Mouse (Mus musculus) T-cell, adult 2 months (primary cell): ENCODE data around the gene St6gal1.

ENCODE experiments used
- DNase-seq: peaks from one replicate; pipeline ENCODE4 v3.0.0; 2022; ENCODE audit warnings: low spot score

The St6gal1 gene

DNA sequence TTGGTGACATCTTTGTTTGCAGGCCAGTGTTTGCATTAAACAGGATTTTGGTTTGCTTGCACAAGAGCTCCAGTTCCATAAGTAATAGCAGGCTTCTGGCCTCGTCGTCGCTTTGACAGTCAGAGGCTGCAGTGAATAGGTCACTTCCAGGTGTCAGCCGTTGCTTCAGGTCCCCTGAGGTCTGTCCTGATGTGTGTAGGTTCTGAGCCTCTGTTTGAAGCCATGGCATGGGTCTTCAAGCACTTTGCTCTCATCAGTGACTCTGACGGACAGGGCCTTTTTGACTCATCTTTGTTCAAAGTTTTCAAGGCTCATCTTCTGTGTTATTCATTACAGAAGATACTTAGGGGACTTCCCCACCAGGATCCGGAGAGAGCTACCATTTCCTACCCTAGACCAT is 49.5 kb downstream of the St6gal1 start:
- DNase-seq: no peak

- peak; percentile 62 for DNase-seq
These were observed 50.2 kb downstream of the St6gal1 start for GRCm38 (mm10) chr16:23274606-23275310.

GRCm38 (mm10) chr16:23275661-23276060 is 51.1 kb downstream of the St6gal1 start:
- DNase-seq: no peak

- peak; percentile 64 for DNase-seq
These were observed 55.6 kb downstream of the St6gal1 start for GRCm38 (mm10) chr16:23279879-23280741.

DNA sequence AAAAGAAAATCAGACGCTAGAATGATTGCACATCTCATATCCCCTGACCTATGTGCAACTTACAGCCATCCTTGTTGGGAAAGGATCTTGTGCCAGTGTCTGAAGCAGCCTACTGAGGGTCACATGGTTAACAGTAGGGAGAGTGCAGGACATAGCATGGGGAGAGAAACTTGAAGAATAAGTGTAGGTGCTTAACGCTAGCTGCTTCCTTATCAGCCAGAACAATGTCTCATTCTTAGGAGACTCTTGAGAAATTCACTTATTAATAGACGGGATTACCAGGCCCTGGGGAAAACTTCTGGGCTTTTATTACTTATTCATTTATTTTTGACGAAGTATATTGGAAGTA is 56.2 kb downstream of the St6gal1 start:
- no peak for DNase-seq

DNA sequence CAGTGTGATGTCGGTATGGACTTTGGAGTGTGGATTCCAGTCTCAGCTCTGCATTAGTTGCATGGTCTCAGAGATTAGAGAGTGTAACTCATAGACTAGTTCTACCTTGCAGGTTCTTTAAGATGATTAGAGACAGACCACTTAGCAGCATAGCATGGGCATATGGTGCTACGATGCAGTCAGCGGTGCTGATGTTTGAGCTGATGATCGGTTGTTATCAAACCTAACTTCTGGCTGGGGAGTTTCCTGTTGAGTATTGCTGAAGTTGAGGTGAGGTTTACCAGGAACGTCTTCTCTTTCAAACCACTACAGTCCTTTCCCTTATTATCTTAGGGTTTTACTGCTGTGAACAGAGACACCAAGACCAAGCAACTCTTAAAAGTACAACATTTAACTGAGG is 57.7 kb downstream of the St6gal1 start:
- DNase-seq: peak; percentile 34

GRCm38 (mm10) chr16:23282941-23283340 is 58.4 kb downstream of the St6gal1 start:
- DNase-seq: peak; percentile 28

GRCm38 (mm10) chr16:23283677-23284076 is 59.1 kb downstream of the St6gal1 start:
- DNase-seq: no peak

GRCm38 (mm10) chr16:23284470-23285394 is 60.2 kb downstream of the St6gal1 start:
- no peak for DNase-seq

- DNase-seq: peak; percentile 72
These were observed 62.0 kb downstream of the St6gal1 start for GRCm38 (mm10) chr16:23286380-23287097.

DNA sequence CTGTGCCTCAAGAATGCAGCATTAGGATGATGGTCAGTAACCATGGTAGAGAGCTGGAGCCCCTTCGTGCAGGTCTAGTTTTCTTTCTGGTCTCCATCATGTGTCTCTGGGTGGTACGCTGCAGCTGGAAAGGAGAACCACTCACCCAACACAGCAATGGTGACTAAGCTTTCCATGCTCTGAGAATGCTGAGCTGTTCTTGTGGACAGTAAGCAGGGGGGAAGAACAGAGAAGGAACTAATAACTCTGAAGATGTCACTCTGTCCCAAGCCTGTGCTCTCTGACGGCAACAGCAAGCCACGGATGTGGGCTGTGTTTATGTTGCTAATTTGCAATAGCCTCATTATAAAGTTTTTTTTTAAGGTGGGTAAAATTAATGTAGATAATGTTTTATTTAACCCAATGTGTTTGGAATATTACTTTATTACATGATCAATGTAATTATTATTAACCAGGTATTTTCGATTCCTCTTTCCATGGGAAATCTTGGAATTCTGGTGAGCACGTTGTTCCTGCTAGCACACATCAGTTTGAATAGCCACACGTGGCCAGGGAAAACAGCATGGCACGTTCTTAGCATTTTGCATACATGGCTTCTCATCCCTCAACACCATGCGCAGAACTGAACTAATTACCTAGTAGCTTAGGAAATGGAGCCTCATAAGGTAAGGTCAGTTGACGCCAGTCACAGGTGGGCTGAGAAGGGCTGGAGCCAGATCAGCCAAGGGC is 62.9 kb downstream of the St6gal1 start:
- DNase-seq: no peak

GRCm38 (mm10) chr16:23288103-23288502 is 63.6 kb downstream of the St6gal1 start:
- DNase-seq: no peak

DNA sequence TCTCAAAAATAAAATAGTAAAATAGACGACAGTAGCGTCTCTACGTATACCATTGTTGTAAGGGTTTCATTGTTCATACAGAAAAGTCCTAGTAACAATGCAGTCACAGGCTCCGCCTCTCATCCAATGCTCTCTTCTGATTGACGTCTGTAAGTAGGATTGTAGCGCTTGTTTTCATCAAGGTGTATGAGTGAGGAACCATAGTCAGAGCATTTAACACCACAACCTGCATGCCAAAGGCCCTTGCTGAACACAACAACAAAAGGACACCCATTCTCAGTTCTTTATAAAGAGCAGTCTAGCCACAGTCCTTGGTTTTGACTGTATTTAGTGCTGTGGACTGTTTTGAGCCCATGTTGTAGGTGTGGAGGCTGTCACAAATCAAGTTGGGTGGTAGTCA is 64.9 kb downstream of the St6gal1 start:
- no peak for DNase-seq

DNA sequence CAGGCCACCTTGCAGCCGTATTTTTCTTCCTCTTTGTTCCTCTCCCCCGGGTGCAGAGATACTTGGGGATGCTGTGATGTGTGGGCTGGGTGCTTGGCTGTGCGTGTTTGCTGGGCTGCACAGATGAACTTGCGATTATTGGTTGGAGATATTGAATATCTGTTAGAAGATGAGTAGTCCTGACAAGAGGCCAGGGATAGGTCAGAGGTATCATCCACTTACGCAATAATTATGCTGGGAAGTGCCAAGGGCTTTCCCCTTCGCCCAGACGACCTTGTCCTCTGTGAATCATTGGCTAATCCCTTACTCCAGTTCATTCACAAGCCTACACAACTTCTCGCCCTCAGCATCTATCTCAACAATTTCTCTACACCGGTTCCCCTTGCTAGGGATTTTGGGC is 65.6 kb downstream of the St6gal1 start:
- no peak for DNase-seq

- DNase-seq: no peak
These were observed 67.0 kb downstream of the St6gal1 start for GRCm38 (mm10) chr16:23291521-23291920.

DNA sequence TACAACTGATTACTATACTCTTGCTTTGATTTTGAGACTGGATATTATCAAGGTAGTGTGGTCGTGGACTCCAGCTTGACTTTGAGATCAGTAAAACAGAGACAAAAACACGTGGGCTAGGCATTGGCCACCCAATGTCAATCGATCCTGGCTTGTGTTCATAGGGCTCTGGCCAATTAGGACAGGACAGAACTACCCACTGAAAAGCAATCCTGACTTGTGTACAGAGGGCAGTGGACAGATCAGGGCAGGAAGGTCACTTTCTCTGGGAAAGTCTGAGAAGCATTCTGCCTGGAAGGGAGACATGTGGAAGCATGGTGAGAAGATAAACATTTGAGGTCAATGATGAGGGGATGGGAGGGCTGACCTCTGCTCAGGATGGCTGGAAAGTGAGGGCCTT is 69.7 kb downstream of the St6gal1 start:
- no peak for DNase-seq

- no peak for DNase-seq
These were observed 70.2 kb downstream of the St6gal1 start for GRCm38 (mm10) chr16:23294747-23295146.

- no peak for DNase-seq
These were observed 71.2 kb downstream of the St6gal1 start for GRCm38 (mm10) chr16:23295720-23296119.

DNA sequence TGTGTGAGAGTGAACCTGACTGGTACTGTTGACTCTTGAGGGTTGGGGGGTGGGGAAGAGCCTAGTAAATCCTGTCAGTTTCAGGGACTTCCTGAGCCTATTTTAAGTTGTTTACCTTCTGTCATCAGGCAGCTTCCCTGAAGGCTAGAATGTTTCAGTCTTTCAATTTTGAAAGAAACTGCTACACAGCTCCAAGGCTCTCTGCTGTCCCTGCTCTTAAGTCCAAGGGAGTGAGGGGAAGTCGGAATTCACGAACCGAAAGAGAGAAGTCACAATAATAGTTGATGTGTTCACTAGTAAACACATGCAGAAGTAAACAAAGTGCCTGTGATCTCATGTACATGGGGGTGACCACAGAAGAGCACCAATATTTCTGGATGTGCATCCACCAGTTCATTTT is 72.2 kb downstream of the St6gal1 start:
- no peak for DNase-seq

DNA sequence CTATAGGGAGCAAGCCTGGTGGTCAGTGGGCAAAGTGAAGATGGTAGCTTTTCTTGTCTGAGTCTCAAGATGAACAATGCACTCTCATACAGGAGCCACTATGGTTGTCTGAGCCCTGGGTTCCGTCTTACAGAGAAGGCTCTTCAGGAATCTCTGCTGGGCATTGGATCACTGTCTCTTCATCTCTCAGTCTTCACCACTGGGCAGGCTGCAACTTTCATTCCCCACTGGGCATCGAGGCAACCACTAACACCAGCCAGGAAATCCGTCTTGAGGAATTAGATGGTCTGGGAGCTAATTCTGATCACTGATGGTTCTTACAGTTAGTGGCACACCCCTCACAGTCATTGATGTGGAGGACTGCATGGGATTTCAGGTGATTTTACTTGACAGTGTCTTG is 73.9 kb downstream of the St6gal1 start:
- DNase-seq: no peak

GRCm38 (mm10) chr16:23298911-23299310 is 74.4 kb downstream of the St6gal1 start:
- no peak for DNase-seq
